Mouse (Mus musculus): ENCODE results near the gene Plekhb2.

The Plekhb2 gene

DNA sequence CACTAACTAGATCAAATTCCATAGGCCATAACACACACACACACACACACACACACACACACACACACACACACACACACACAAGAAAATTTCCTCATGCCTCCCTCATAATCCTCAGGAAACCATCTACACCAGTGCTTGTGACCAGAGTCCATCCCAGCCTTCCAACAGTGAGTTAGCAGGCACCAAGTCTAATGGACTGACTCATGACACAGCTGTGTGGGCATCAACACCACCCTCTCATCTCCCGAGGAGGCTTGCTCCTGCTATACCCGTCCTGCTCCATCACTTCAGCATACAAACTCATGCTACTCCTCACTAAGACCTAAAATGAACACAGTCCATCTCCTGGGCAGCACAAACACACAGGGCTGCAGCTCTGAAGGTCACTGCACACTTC is 18.8 kb upstream of the Plekhb2 start:
- in situ Hi-C loops (cut with MboI; ENCODE audit: low sequenced_read_pairs) = loop anchor here (25.0 kb wide), 1 partner anchor 344 kb away; the partner anchor contains the start of gene Prss39

DNA sequence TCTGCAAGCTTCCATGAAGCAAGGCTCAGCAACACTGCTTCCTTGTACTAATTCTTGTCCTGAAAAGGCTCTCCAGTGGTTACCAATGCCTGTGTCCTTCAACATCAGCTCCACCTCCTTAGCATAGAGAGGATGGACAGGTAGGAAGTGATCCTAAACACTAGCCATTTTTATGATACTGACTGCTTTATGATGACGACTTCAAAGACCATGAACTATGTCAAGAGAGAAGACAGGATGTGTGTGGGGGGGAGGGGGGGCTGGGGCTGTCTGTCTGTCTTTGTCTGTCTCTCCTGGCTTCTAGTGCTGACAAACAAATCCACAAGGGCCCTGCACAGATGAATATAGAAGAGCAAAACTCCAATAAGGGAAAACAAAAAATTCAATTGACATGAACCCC is 18.4 kb upstream of the Plekhb2 start:
- in situ Hi-C loops (cut with MboI; ENCODE audit: low sequenced_read_pairs) = loop anchor here (25.0 kb wide), 1 partner anchor 344 kb away; the partner anchor contains the start of gene Prss39

DNA sequence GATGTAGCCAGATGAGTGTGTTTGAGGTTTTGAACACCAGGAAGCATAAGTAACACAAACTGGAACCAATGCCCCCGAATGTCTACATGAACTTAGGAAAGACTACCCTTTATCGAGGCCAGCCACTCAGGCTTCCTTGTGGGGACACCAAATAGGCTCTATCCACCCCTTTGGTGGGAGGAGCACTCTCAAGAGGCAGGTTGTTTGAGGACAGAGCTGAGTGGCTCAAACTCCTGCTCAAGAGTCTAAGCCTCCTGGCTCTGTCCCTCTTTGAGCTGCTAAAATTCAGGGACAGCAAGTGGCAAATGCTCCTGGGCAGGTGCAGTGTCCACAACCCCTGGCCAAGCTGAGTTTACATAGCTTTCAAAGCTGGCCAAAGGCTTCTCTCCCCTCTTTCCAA is 14.9 kb upstream of the Plekhb2 start:
- in situ Hi-C loops (cut with MboI; ENCODE audit: low sequenced_read_pairs) = loop anchor here (25.0 kb wide), 1 partner anchor 348 kb away; the partner anchor contains the start of gene Prss39

DNA sequence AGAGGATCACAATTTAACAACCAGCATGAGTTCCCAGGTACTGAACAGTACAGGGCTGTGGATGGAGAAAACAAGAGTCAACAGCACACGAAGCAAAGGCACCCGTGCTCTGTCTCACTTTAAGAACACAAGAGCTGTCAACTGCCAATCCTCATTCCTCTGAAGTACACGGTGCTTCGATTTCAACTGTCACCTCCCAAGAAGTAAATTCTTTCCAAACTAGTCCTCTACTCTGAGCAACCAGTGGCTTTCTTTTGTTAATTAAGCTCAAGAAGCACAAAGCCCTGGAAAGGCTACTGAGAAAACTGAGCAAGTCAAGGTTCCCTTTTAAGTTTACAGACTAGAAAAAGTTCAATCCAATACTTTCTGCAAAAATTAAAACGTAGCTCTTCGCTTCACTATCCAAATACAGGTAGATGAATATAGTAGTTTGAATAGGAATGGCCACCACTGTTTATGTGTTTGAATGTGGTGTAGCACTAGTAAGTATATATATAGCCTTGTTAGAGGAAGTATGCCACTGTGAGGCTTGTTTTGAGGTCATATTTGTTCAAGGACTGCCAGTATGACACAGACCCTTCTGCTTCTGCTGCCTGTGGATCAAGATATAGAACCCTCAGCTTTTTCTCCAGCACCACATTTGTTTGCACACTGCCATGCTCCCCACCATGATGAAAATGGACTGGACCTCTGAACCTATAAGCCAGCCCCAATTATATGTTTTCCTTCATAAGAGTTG is 11.7 kb upstream of the Plekhb2 start:
- in situ Hi-C loops (cut with MboI; ENCODE audit: low sequenced_read_pairs) = loop anchor here (25.0 kb wide), 1 partner anchor 351 kb away; the partner anchor contains the start of gene Prss39

DNA sequence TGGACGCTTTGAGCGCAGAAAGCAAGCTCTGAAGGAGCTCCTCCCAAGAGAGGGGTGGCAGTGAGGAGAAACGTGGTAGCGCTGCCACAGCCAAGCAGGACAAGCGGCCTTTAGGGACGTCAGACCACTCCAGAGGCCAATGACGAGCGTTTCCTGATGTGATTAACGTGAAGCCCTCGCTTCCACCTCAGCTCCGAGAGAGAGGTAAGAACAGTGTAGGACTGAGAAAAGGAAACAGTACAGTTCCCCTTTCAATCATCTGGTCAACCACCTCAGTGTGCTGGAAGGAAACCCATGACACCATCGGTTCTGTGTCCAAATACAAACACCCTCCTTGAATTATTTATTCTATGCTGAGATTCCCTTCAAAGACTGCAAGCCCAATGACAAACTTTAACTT is 10.5 kb upstream of the Plekhb2 start:
- in situ Hi-C loops (cut with MboI; ENCODE audit: low sequenced_read_pairs) = loop anchor here (25.0 kb wide), 1 partner anchor 352 kb away; the partner anchor contains the start of gene Prss39

DNA sequence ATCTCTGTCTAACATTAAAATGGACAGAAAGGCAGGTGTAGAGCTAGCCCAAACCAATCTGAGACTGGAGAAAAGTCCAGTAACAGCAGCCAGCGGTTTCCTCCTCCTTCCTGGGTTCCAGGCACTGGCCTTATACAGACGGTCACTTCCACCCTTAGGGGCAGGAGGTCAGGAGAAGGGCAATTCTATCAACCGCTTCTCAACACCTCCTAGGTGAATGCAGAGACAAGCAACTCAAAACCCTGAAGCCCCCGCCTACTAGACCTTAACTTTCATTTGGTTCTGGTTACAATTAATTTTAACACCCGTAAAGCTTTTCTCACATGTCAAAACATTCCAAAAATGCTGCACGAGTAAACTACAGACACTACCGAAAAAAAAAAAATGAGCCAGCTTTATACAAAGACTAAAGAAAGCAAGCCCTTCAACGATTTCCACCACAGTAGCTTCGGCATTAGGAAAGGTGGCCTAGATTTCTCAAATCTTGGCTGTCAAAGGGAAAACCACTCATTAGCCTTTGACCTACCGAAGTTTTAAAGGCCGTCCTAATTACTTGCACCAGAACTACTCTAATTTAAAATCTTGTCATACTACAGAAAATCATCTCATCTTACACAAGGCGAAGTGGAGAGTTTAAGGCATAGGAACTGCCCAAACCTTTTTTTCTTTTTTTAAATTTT is 7.9 kb upstream of the Plekhb2 start:
- in situ Hi-C loops (cut with MboI; ENCODE audit: low sequenced_read_pairs) = loop anchor here (25.0 kb wide), 1 partner anchor 355 kb away; the partner anchor contains the start of gene Prss39

DNA sequence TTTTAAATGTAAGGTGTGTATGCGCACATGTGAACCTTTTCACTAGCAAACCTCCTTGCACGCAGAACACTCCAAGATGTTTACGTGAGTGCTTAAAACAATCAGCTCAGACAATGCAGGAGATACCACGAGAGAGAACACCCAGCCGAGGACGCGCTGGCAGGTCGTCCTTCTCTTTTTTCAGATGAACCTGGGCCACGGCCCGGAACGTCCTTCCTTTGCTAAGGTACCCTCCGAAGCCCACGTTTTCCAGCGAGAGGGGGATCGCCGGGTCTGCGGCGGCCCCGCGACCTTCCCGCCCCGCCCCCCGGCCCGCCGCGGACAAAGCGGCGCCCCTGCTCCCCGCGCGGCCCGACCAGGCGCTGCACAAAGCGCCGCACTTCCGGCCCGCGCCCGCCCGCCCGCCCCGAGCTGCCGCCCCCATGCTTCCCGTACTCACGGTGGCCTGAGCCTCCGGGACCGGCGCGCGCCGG is 7.4 kb upstream of the Plekhb2 start:
- in situ Hi-C loops (cut with MboI; ENCODE audit: low sequenced_read_pairs) = loop anchor here (25.0 kb wide), 1 partner anchor 355 kb away; the partner anchor contains the start of gene Prss39

DNA sequence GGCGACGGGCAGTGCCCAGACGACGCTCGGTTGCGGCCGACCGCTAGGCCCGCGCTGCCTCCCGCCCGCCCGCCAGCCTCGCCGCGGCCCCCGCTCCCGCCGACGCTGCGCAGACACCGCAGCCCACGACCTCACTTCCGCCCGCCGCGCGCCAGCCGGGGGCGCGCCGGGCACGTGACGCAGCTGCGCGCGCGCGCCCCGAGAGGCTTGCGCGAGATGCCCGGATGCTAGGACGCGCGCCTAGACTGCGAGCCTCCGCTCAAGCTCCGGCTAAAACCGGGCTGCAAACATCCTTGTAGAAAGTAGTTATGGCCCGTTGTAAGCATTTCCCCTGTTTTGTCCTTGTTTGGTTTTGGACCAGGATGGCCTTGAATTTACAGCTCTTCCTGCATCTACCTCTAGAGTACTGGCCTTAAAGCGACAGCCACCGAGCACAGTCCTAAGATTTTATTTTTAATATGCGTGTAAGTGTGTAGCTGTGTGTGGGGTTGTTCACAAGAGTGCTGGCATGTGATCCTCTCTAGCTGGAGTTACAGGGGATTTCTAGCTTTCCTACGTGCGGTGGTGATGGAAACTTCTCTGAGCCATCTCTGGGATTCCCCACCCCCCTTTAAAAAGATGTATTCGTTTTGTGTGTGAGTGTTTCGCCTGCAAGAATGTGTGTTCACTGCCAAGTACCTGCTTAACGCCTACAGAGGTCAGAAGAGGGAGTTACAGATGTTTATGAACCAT is 6.7 kb upstream of the Plekhb2 start, which contains the start of gene Fam168b:
TSS of gene Fam168b (minus strand) at position 179 of the 732 bp plus-strand sequence.
- in situ Hi-C loops (cut with MboI; ENCODE audit: low sequenced_read_pairs) = loop anchor here (25.0 kb wide), 1 partner anchor 356 kb away; the partner anchor contains the start of gene Prss39

DNA sequence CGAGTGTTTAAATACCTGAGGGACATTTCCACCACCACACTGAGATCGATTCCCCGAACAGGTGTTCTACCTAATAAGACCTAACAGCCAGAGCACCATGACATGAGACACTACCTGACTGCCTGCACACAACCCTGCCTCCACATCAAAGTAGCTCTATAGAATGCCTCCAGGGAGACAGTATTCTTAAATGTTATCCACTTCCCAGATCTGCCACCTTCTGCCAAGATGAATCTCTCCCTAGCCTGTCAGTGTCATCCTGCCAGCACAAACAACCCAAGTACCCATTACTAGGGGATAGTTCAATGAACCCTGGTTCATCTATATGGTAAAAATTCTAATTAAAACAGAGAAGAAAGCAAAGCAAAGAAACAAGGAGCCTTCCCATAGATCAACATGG is 2.7 kb upstream of the Plekhb2 start:
- in situ Hi-C loops (cut with MboI; ENCODE audit: low sequenced_read_pairs) = loop anchor here (25.0 kb wide), 1 partner anchor 360 kb away; the partner anchor contains the start of gene Prss39

DNA sequence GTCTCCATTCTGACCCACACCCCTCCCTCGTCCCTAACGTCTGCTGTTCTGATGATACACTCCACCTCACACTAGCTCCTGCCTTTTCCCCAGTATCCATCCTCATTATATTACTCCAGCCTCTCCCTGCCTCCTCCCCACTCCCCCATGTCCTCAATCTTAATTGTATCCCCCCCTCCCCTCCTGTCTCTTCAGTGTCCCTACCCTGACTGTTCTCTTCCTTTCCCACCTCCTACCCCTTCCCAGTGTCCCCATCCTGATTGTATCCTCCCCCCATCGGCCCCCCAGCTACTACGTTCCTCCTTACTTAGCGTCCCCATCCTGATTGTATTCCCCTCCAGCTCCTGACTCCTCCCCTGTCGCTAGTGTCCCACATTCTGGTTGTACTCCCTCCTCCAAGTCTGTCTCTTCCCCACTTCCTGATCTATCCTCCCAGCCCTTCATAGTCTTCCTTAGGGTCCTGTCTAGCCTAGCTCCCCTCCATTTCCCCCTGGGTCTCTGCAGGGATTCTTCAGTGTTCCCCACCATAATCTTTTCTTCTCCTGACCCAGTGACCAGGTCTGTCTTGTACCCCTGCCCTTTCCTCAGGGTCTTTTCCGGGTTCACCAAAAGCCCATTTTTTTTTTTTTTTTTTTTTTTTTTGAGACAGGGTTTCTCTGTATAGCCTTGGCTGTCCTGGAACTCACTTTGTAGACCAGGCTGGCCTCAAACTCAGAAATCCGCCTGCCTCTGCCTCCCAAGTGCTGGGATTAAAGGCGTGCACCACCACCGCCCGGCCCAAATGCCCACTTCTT is 764 bp downstream of the Plekhb2 start:
- in situ Hi-C loops (cut with MboI; ENCODE audit: low sequenced_read_pairs) = no loop called here

DNA sequence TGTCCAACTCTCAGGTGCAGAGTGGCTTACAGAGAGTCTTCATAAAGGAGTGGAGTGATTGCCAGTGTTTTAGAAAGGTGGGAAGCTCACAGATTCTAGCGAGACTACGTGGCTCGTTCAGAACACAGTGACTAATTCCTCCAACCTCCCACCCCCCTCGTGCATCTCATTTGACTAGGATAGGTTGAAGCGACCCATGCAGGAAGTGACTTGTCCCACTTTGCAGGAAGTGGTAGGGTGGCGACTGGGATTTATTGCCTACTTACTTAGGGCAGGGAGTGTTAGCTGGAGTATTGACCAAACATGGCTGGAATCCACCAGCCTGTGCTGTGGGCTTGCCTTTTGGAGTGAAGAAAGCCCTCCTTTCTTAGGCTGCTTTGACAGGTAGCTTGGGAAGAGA is 1.8 kb downstream of the Plekhb2 start:
- in situ Hi-C loops (cut with MboI; ENCODE audit: low sequenced_read_pairs) = no loop called here

DNA sequence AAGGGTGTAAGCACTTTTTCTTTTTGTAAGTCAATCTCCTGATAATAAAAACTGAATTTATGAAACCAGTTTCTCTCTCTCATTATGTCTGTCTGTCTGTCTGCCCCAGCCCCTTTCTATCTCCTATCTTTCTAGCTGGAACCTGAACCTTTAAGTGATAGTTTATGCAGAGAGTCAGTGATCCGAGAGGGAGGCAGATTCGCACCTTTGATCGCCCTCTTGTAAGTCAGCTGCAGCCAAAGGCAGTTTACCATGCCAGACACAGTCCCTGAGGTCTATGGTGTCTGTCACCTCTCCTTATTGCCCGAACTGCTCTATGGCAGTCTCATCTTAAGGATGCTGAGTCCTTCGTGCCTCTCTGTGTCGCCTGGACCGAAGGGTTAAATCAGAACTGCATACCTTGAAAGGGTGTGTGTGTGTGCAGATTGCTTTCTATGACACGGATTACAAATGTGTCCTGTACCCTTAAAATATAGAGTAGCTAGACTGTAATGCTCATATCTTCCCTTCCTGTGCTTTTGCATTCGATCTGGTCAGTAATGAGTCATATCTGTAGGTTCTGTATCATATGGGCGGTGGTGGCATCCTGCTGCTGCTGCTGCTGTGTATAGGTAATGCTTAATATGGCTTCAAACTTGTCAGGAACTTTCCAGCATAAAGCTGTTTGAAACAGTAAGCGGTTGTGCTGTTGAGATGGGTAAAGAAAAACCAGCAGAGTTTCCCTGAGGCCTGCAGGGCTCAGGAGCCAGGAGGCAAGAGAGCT is 2.5 kb downstream of the Plekhb2 start:
- in situ Hi-C loops (cut with MboI; ENCODE audit: low sequenced_read_pairs) = no loop called here

DNA sequence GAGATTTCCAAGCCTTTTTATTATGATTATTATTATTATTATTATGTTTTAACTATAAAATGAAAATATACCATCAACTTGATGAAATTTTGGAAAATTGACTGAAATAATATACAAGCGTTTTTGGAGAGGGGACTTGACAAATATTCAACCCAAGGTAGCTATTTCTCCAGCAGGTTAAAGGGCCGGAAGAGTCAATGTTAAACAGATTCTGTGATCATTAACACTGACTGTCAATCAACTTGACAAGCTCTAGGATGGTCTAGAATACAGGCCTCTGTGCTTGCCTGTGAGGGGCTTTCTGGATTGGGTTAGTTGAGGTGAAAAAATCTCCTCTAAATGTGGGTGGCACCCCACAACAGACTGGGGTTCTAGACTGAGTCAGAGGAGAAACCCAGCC is 4.0 kb downstream of the Plekhb2 start:
- in situ Hi-C loops (cut with MboI; ENCODE audit: low sequenced_read_pairs) = no loop called here

DNA sequence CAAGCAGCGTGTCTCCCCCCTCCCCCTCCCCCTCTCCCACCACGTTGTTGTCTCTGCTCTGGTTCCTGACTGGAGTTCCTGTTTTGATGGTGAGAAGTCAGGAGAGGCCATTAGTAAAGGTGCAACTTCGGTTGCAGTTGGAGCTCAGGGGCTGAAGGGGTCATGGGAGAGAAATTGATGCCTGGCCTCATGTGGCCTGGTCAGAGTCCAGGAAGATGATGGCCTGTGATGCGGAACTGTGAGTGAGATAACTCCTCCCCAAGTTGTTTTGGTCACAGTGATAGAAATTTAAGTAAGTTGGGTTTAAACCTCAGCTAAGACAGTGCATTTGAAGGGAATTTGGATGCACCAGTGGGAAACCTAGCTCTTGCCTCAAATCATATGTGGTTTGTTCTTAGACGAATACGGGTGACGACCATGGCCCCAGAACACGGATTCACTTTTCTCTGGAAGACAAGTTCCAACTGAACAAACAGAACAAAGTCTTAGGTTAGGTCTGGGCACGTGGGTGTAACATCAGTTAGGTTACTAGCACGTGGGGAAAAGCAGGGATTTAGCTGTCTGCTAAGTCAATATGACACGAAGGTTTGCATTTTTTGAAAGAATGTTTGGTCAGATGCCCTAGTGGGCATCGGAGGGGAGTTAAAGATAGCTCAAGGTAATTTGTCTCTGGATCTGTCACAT is 5.4 kb downstream of the Plekhb2 start:
- in situ Hi-C loops (cut with MboI; ENCODE audit: low sequenced_read_pairs) = no loop called here

DNA sequence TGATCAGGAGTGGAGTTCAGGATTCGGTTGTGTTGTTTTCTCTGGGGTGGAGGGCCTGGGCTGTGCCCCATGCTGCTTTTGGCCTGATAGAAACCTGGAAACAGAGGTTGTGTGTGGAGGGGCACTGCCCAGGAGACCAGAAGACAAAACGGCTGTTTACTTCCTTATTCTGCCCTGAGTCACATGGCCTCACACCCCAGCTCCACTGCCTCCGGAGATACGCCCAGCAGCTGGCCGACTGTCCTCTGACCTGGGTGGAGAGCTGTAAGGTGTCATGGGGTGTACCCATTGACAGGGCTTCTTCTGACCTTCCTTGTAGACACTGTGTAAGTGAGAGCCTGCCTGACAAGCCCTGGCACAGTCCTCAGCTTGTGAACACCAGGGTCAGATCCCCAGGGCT is 8.9 kb downstream of the Plekhb2 start:
- in situ Hi-C loops (cut with MboI; ENCODE audit: low sequenced_read_pairs) = no loop called here

DNA sequence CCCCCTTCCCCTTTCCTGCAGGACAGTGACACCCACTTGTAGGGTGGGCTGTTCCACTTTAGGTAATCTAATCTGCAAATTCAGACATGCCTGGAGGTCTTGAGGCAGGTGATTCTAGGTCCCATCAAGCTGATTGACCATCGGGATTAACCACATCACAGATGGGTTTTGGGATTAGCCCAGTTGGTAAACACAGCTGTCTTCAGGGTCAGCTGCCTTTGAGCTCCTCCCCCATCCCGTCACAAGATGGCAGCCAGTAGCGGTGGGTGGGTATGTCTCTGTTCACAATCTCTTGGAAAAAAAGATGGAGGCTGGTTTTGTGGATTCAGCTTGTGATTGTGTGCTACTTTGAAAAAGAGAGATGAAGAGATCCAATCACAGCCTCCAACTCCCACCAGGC is 10.0 kb downstream of the Plekhb2 start:
- in situ Hi-C loops (cut with MboI; ENCODE audit: low sequenced_read_pairs) = no loop called here

DNA sequence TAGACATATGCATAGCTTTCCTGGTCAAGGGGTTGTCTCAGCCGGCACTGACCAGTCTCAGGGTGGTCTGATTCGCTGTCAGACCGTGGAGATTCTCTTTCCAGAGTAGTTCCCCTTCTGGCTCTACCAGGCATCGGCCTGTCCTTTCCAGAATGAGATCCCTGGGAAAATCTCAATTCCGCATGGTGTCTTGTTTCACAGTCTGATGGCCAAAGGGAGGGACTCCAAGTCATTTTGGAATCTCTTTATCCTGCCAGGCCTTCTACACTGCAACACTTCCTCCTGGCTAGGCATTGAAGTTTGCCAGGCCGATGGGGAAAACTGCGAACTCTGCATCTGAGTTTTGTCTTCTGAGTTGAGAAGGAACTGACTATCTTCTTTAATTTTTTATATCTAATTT is 10.4 kb downstream of the Plekhb2 start:
- in situ Hi-C loops (cut with MboI; ENCODE audit: low sequenced_read_pairs) = no loop called here

DNA sequence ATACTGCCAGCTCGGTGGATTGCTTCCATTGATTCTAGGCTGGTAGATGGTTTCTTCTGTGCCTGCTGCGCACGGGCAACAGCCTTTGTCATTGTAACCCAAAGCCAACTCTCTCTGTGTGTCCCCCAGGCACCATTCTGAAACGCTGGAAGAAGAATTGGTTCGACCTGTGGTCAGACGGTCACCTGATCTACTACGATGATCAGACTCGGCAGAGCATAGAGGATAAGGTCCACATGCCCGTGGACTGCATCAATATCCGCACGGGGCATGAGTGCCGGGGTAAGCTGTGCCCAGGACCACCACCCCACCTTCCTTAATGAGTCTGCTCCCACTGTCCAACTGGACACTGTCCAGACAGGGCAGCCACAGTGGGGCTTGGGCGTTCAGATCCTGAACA is 13.1 kb downstream of the Plekhb2 start:
- in situ Hi-C loops (cut with MboI; ENCODE audit: low sequenced_read_pairs) = no loop called here

DNA sequence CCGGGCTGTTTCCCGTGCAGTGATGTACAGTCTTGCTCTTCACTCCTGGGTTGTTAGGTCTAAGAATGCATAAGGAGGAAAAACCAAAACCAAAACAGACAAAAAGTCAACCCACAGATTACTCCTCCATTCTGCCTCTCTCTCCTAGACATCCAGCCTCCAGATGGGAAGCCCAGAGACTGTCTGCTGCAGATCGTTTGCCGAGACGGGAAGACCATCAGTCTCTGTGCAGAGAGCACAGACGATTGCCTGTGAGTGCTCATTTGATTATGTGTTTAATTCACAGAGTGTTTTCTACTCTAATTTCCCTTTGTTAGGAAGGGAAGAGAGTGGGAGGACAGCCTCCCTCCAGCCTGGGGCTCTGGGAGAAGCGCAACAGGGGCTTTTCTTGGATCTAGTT is 13.5 kb downstream of the Plekhb2 start:
- in situ Hi-C loops (cut with MboI; ENCODE audit: low sequenced_read_pairs) = no loop called here

Data from CH12F3 (cell line).